Comparison of ENCODE assay signal across 9 mouse cellular contexts in genomic region chr2:173406344-173407094, GRCm38 (mm10).
DNase-seq lines count a peak whose midpoint lies in the region; ATAC-seq lines count a peak whose summit lies in the region.
"Had no signal": no experiment of that assay in that cellular context is flagged by ENCODE, and none has a peak within 500 bp of the region (broad histone marks: within the 10 kb centered on the region; RNA-seq: fewer than 3 reads in every experiment).

No protein-coding gene starts in this region.

- H3K9me3 ChIP-seq in hindbrain, embryonic 15.5 days = no peaks in the 10 kb centered on the region
- H3K9me3 ChIP-seq: heart, embryonic 15.5 days had no signal

- peak; percentile 28 for DNase-seq in thymus, postnatal 14 days
- DNase-seq in thymus, adult 18-20 months = no peak
- peak; percentile 20 to 39 for DNase-seq in left cerebral cortex, adult 18-20 months (ENCODE audit: low spot score in 2 of 2)
- DNase-seq in retina, embryonic 14.5 days (ENCODE audit: low spot score) = peak; percentile 91
- no peak for DNase-seq in MN1 (ENCODE audit: low spot score)
- no peak for DNase-seq in cerebellum, adult 9-11 months
- DNase-seq in gastrocnemius, adult 18-20 months (ENCODE audit: low spot score) = no peak

- H3K27me3 ChIP-seq in hindbrain, embryonic 15.5 days = 0 out of 2 replicates have a peak, but pooled peaks cover 4% of the 10 kb centered on the region
- H3K27me3 ChIP-seq: heart, embryonic 15.5 days had no signal

- H3K4me1 ChIP-seq in hindbrain, embryonic 15.5 days (replicated peaks) = peaks cover 20% of the 10 kb centered on the region
- H3K4me1 ChIP-seq: heart, embryonic 15.5 days had no signal

- peak overlapping the region; percentile 52; the same call in 1 of the 2 replicates for H3K27ac ChIP-seq in hindbrain, embryonic 15.5 days (replicated peaks)
- H3K27ac ChIP-seq: heart, embryonic 15.5 days had no signal

- peak; percentile 74 for ATAC-seq in hindbrain, embryonic 15.5 days (ENCODE audit: low FRiP score, low read depth)

- H3K4me3 ChIP-seq in hindbrain, embryonic 15.5 days = no peak overlapping the region
- H3K4me3 ChIP-seq: heart, embryonic 15.5 days had no signal

- H3K4me2 ChIP-seq in hindbrain, embryonic 15.5 days = peak overlapping the region; percentile 29
- H3K4me2 ChIP-seq: heart, embryonic 15.5 days had no signal

- no peaks in the 10 kb centered on the region for H3K36me3 ChIP-seq in hindbrain, embryonic 15.5 days
- H3K36me3 ChIP-seq: heart, embryonic 15.5 days had no signal

- no peak overlapping the region for H3K9ac ChIP-seq in hindbrain, embryonic 15.5 days
- H3K9ac ChIP-seq: heart, embryonic 15.5 days had no signal

- WGBS in hindbrain, embryonic 15.5 days = 13% methylated on average over 13 of the region's 13 CpGs

Comparison
In these comparisons a context has a peak if more than half of its experiments do, and no peak if none do; other contexts are left out.
1. DNase-seq: peak in thymus, postnatal 14 days (single experiment), left cerebral cortex, adult 18-20 months (2 of 2) and retina, embryonic 14.5 days (single experiment); none in thymus, adult 18-20 months (0 of 2), MN1 (single experiment), cerebellum, adult 9-11 months (single experiment) and gastrocnemius, adult 18-20 months (single experiment).